Mouse (Mus musculus) hindbrain, embryonic 11.5 days (tissue): Measurements from ENCODE around the gene Ryr1. TPM values are rescaled to one million over a fixed set of nuclear protein-coding genes. Genes with fewer than 3 reads are reported as not detected.
A peak's percentile ranks its signal among the peaks of the same experiment; 100 is the strongest.

Experiments used
- ATAC-seq: fragments of 200-750 bp; cut with Nextera tagmentation; 2 replicates; pipeline ENCODE4 v1.8.0; 2017; ENCODE audit warnings: mild to moderate bottlenecking, moderate TSS enrichment, moderate library complexity; ENCODE audit not compliant: low FRiP score
- DNase-seq: peaks from one replicate; pipeline ENCODE4 v3.0.0-alpha.2; 2015; ENCODE audit warnings: low spot score
- H3K27ac ChIP-seq: fragments of 300-500 bp; sonication (generic); 2 replicates; pipeline ENCODE4 v1.5.1; 2014; ENCODE audit warnings: mild to moderate bottlenecking, low read depth, low read length
- H3K27me3 ChIP-seq: fragments of 300-500 bp; sonication (generic); 2 replicates; pipeline ENCODE4 v1.6.1; 2014; ENCODE audit warnings: mild to moderate bottlenecking, low read length, moderate library complexity, mixed read lengths; ENCODE audit not compliant: control insufficient read depth, insufficient read depth
- H3K36me3 ChIP-seq: fragments of 300-500 bp; sonication (generic); 2 replicates; pipeline ENCODE4 v1.6.1; 2014; ENCODE audit warnings: mild to moderate bottlenecking, low read length, moderate library complexity, mixed read lengths; ENCODE audit not compliant: control insufficient read depth, insufficient read depth
- H3K4me1 ChIP-seq: fragments of 300-500 bp; sonication (generic); replicated peaks from 2 replicates; pipeline ENCODE4 v1.6.1; 2014; ENCODE audit warnings: low read length, mixed read lengths; ENCODE audit not compliant: control insufficient read depth, insufficient read depth
- H3K4me2 ChIP-seq: fragments of 300-500 bp; sonication (generic); replicated peaks from 2 replicates; pipeline ENCODE4 v1.6.1; 2014; ENCODE audit warnings: mild to moderate bottlenecking, low read depth, low read length
- H3K4me3 ChIP-seq: fragments of 300-500 bp; sonication (generic); 2 replicates; pipeline ENCODE4 v1.5.1; 2014; ENCODE audit warnings: low read depth, low read length
- H3K9ac ChIP-seq: fragments of 300-500 bp; sonication (generic); 2 replicates; pipeline ENCODE4 v1.6.1; 2014; ENCODE audit warnings: low read depth, low read length
- H3K9me3 ChIP-seq: fragments of 300-500 bp; sonication (generic); 2 replicates; pipeline ENCODE4 v1.6.1; 2016; ENCODE audit warnings: low read length; ENCODE audit not compliant: control insufficient read depth
- WGBS: fragments of 180-500 bp; shearing (Covaris S2); extraction: QIAGEN DNeasy Blood & Tissue Kit; methylation state at CpG from one replicate; pipeline ENCODE4 v1.1.7; 2014; 5-methylcytosine and 5-hydroxymethylcytosine counted together
- polyA plus RNA-seq: library from polyadenylated mRNA; unstranded; fragments of >200 nt; fragmentation: Nextera tagmentation; extraction: Ambion mirVana; gene quantifications from 2 replicates; pipeline ENCODE4 v1.2.1, GENCODE M21; 2014

Ryr1 gene
- polyA plus RNA-seq, 1 experiment from 2014 or later, result 1.1 TPM

GRCm38 (mm10) chr7:28965346-28965840 lies 159.6 kb downstream of the Ryr1 start:
- H3K9me3 ChIP-seq, result no peaks in the 10 kb centered on the region
- no peak overlapping the region for H3K27ac ChIP-seq
- H3K27me3 ChIP-seq, result no peaks in the 10 kb centered on the region
- no peak overlapping the region for H3K9ac ChIP-seq
- no peak overlapping the region for H3K4me2 ChIP-seq
- DNase-seq, result no peak
- H3K36me3 ChIP-seq, result no peaks in the 10 kb centered on the region
- 79% methylated on average over 5 of the region's 5 CpGs for WGBS
- peaks cover 6% of the 10 kb centered on the region; the same call in 1 of the 2 replicates for H3K4me1 ChIP-seq
- no peak for ATAC-seq
- H3K4me3 ChIP-seq, result no peak overlapping the region

DNA sequence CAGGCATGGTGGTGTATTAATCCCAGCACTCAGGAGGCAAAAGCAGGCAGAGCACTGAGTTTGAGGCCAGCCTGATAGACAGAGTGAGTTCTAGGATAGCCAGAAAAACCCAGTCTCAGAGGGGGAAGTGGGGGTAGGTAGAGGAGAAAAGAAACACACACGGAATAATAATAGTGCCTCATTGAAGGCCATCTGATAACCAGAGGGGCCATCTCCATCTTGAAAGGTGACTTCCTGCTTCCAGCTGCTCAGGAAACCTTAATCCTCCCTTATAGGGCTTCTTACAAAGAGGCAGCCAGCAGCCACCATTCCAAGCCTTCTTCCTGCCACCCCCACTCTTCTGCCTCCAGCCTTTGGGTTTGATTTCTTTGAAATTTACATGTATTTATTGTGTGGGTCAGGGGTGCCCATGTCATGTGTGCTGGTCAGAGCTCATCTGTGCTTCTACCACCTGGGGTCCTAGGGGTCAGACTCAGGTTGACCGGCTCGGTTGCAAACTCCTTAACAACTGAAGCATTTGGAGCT lies 161.5 kb downstream of the Ryr1 start:
- 86% methylated on average over 3 of the region's 3 CpGs for WGBS
- Histone ChIP-seq H3K9me3 (no peaks in the 10 kb centered on the region), H3K9ac (no peak overlapping the region), H3K27me3 (no peaks in the 10 kb centered on the region), H3K4me1 (peaks cover 9% of the 10 kb centered on the region; the same call in 1 of the 2 replicates), H3K36me3 (no peaks in the 10 kb centered on the region), H3K4me3 (no peak overlapping the region), H3K4me2 (no peak overlapping the region), H3K27ac (no peak overlapping the region)
- no peak for ATAC-seq
- no peak for DNase-seq

DNA sequence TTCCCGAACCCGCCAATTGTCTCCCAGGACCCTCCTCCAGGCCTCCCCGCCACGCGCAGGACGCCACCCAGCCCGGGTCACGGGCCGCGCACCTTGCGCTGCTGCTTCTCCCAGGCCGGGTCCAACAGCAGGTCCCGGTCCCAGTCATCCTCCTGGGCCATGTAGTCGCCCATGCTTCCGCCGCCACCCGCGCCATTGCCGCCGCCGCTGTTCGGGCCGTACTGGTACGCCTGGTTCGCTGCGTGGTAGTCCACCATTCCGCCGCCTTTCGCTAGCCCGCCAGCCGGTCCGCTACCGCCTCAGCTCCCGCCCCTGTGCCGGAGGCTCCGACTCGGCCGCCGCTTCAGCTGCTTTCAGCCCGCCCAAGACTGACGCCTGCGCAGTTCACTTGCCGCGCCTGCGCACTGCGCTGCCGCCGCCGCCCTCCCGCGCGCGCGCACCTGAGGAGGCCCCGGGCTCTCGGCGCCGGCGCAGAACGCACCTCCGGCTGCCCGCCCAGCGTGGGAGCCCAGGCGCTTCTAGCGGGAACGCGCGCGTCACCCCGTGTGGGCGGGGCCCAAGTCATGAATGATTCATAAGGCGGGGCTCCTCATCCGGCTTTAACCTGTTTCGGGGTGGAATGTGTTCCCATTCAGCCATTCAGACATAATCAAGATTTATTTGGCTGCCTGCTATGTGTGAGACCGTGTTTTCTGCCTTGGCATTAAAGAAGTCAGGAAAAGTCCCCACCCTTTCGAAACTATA lies 162.9 kb downstream of the Ryr1 start, which contains the start of gene Actn4:
Gene Actn4 (minus strand): TSS at position 414 of the 744 bp plus-strand sequence.
- ATAC-seq, result peak; percentile 90
- WGBS, result under 1% methylated on average over 73 of the region's 76 CpGs
- peak within 1 kb of the TSS; percentile 80 for H3K27ac ChIP-seq
- H3K9me3 ChIP-seq, result no peaks in the 10 kb centered on the region
- H3K4me1 ChIP-seq, result peaks cover 9% of the 10 kb centered on the region; the same call in 1 of the 2 replicates
- H3K9ac ChIP-seq, result peak within 1 kb of the TSS; percentile 93
- peak within 1 kb of the TSS; percentile 96 for H3K4me3 ChIP-seq
- DNase-seq, result peak; percentile 100
- H3K4me2 ChIP-seq, result peak within 1 kb of the TSS; percentile 74
- H3K27me3 ChIP-seq, result no peaks in the 10 kb centered on the region
- H3K36me3 ChIP-seq, result no peaks in the 10 kb centered on the region

- DNase-seq (no peak), ATAC-seq (no peak)
- Histone ChIP-seq H3K27me3 (no peaks in the 10 kb centered on the region), H3K9me3 (no peaks in the 10 kb centered on the region), H3K4me2 (peak overlapping the region; percentile 74), H3K4me3 (peak overlapping the region; percentile 96), H3K36me3 (no peaks in the 10 kb centered on the region), H3K9ac (peak overlapping the region; percentile 93), H3K4me1 (peaks cover 9% of the 10 kb centered on the region; the same call in 1 of the 2 replicates), H3K27ac (peak overlapping the region; percentile 80)
- WGBS, result 0% methylated on average over 7 of the region's 7 CpGs
These were observed 163.4 kb downstream of the Ryr1 start for GRCm38 (mm10) chr7:28961584-28961926.

DNA sequence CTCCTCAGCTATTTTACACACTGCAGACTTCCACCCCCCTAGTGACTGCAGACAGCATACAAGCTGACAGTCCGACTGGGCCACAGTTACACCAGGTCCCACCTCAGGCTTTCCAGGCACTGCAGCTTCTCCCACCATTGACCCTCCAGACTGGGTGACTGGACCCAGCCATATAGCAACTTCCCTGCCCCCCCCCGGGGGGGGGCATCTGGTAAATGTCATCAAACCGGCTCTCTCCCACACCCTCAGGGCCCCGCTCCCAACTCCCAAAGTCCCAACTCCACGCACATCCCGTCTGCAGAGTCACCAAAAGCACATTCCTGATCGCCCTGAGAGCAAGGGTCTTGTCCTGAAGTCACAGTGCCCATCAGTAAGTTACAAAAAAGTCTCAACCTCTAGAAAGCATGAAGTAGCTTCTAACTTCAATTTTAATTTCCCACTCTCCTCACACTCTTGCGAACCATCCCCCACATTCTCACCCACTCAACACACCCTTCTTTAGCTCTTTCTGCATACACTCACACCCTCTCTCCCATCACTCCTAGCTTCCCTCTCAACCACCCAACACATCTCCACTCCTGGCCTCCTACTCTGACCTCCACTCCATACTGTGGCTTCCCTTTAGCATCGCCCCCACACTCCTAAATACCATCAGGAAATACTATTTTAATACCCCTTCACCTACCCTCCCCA lies 164.5 kb downstream of the Ryr1 start:
- Histone ChIP-seq H3K4me3 (peak overlapping the region; percentile 96), H3K4me2 (peak overlapping the region; percentile 74), H3K9me3 (no peaks in the 10 kb centered on the region), H3K27me3 (no peaks in the 10 kb centered on the region), H3K27ac (0 out of 2 replicates have a peak overlapping the region, but pooled peaks have one; percentile 6), H3K9ac (peak overlapping the region; percentile 93), H3K36me3 (no peaks in the 10 kb centered on the region), H3K4me1 (peaks cover 9% of the 10 kb centered on the region; the same call in 1 of the 2 replicates)
- 32% methylated on average over 9 of the region's 9 CpGs for WGBS
- DNase-seq, result no peak
- ATAC-seq, result no peak

GRCm38 (mm10) chr7:28959505-28960045 lies 165.4 kb downstream of the Ryr1 start:
- Histone ChIP-seq H3K27ac (no peak overlapping the region), H3K9me3 (no peaks in the 10 kb centered on the region), H3K4me1 (peaks cover 9% of the 10 kb centered on the region; the same call in 1 of the 2 replicates), H3K4me2 (peak overlapping the region; percentile 74), H3K9ac (no peak overlapping the region; the same call in 1 of the 2 replicates), H3K4me3 (peak overlapping the region; percentile 96; the same call in 1 of the 2 replicates), H3K36me3 (no peaks in the 10 kb centered on the region), H3K27me3 (no peaks in the 10 kb centered on the region)
- 64% methylated on average over 6 of the region's 6 CpGs for WGBS
- DNase-seq (no peak), ATAC-seq (no peak)

DNA sequence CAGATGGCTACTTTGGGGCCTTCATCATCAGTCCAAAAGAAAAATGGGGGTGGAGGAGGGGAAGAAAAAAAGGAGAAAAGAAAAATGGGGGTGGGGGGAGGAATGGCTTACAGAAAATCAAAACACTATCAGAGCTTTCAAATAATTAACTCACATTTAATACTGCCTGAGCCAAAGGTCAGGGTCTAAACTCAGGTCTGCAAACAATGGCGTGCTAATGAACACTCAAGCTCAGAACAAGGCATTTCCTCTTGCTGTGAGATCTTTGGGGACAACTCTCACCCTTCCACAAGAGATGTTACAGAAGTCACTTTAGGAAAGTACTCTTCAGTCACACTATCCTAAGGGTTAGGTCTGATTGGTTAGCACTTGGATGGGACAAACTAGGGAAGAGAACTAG lies 166.2 kb downstream of the Ryr1 start:
- no peak overlapping the region for H3K4me2 ChIP-seq
- H3K4me3 ChIP-seq, result no peak overlapping the region

GRCm38 (mm10) chr7:28957997-28958725 lies 166.8 kb downstream of the Ryr1 start:
- ATAC-seq (no peak), DNase-seq (no peak)
- H3K9ac ChIP-seq, result no peak overlapping the region
- no peaks in the 10 kb centered on the region for H3K36me3 ChIP-seq
- peaks cover 14% of the 10 kb centered on the region for H3K4me1 ChIP-seq
- WGBS, result 86% methylated on average over 1 of the region's 1 CpGs
- H3K27me3 ChIP-seq, result no peaks in the 10 kb centered on the region
- H3K9me3 ChIP-seq, result no peaks in the 10 kb centered on the region
- no peak overlapping the region for H3K4me2 ChIP-seq
- H3K4me3 ChIP-seq, result no peak overlapping the region
- H3K27ac ChIP-seq, result no peak overlapping the region

More for the DNA sequence above, 166.2 kb downstream of the Ryr1 start:
- H3K27ac ChIP-seq, result no peak overlapping the region
- no peak overlapping the region for H3K9ac ChIP-seq
- peaks cover 9% of the 10 kb centered on the region for H3K4me1 ChIP-seq
- ATAC-seq, result no peak
- no peaks in the 10 kb centered on the region for H3K27me3 ChIP-seq
- H3K9me3 ChIP-seq, result no peaks in the 10 kb centered on the region
- 75% methylated on average over 1 of the region's 1 CpGs for WGBS
- no peak for DNase-seq
- no peaks in the 10 kb centered on the region for H3K36me3 ChIP-seq
